Mouse (Mus musculus) midbrain, embryonic 12.5 days (tissue): ENCODE data around the gene Evx2. TPM values are rescaled to one million over a fixed set of nuclear protein-coding genes. Genes with fewer than 3 reads are reported as not detected.

ENCODE experiments used
- ATAC-seq: fragments of 200-750 bp; cut with Nextera tagmentation; 2 replicates; pipeline ENCODE4 v1.8.0; 2017; ENCODE audit warnings: low read depth, moderate TSS enrichment, moderate library complexity; ENCODE audit not compliant: low FRiP score
- H3K27ac ChIP-seq: fragments of 300-500 bp; sonication (generic); replicated peaks from 2 replicates; pipeline ENCODE4 v1.5.1; 2016; ENCODE audit warnings: mild to moderate bottlenecking
- H3K27me3 ChIP-seq: fragments of 300-500 bp; sonication (generic); 2 replicates; pipeline ENCODE4 v1.6.1; 2016; ENCODE audit warnings: mild to moderate bottlenecking
- H3K36me3 ChIP-seq: fragments of 300-500 bp; sonication (generic); 2 replicates; pipeline ENCODE4 v1.6.1; 2016
- H3K4me1 ChIP-seq: fragments of 300-500 bp; sonication (generic); 2 replicates; pipeline ENCODE4 v1.6.1; 2016
- H3K4me2 ChIP-seq: fragments of 300-500 bp; sonication (generic); replicated peaks from 2 replicates; pipeline ENCODE4 v1.6.1; 2016; ENCODE audit warnings: mild to moderate bottlenecking, moderate library complexity
- H3K4me3 ChIP-seq: fragments of 300-500 bp; sonication (generic); 2 replicates; pipeline ENCODE4 v1.5.1; 2016; ENCODE audit warnings: mild to moderate bottlenecking
- H3K9ac ChIP-seq: fragments of 300-500 bp; sonication (generic); replicated peaks from 2 replicates; pipeline ENCODE4 v1.6.1; 2016; ENCODE audit warnings: mild to moderate bottlenecking, moderate library complexity
- H3K9me3 ChIP-seq: fragments of 300-500 bp; sonication (generic); 2 replicates; pipeline ENCODE4 v1.6.1; 2016; ENCODE audit warnings: mild to moderate bottlenecking
- WGBS: fragments of 180-500 bp; shearing (Covaris S2); methylation state at CpG from one replicate; pipeline ENCODE4 v1.1.7; 2016; 5-methylcytosine and 5-hydroxymethylcytosine counted together
- polyA plus RNA-seq: library from polyadenylated mRNA; unstranded; fragments of >200 nt; fragmentation: Nextera tagmentation; extraction: Ambion mirVana; gene quantifications from 2 replicates; pipeline ENCODE4 v1.2.1, GENCODE M21; 2016

The Evx2 gene
- polyA plus RNA-seq, 1 experiment from 2014 or later = 1.4 TPM

GRCm38 (mm10) chr2:74692808-74693431, 33.6 kb upstream of the Evx2 start:
- no peaks in the 10 kb centered on the region for H3K36me3 ChIP-seq
- H3K27me3 ChIP-seq = peaks cover 93% of the 10 kb centered on the region
- H3K4me2 ChIP-seq = no peak overlapping the region
- no peak overlapping the region for H3K27ac ChIP-seq
- no peak overlapping the region for H3K4me3 ChIP-seq
- no peak for ATAC-seq
- under 1% methylated on average over 20 of the region's 20 CpGs for WGBS
- no peaks in the 10 kb centered on the region for H3K9me3 ChIP-seq
- H3K4me1 ChIP-seq = peaks cover 6% of the 10 kb centered on the region
- H3K9ac ChIP-seq = no peak overlapping the region

- H3K4me1 ChIP-seq = no peaks in the 10 kb centered on the region
- no peak overlapping the region for H3K4me3 ChIP-seq
- ATAC-seq = no peak
- H3K9me3 ChIP-seq = no peaks in the 10 kb centered on the region
- 5% methylated on average over 35 of the region's 35 CpGs for WGBS
- no peaks in the 10 kb centered on the region for H3K36me3 ChIP-seq
- H3K4me2 ChIP-seq = no peak overlapping the region
- no peak overlapping the region for H3K9ac ChIP-seq
- no peak overlapping the region for H3K27ac ChIP-seq
- peaks cover 93% of the 10 kb centered on the region for H3K27me3 ChIP-seq
These were observed 32.8 kb upstream of the Evx2 start for GRCm38 (mm10) chr2:74691995-74692807.

GRCm38 (mm10) chr2:74691022-74691951, 31.9 kb upstream of the Evx2 start, which contains the start of gene Hoxd10:
Gene Hoxd10 (plus strand): TSS chr2:74691924.
- Histone ChIP-seq H3K27ac (no peak within 1 kb of the TSS), H3K4me2 (0 out of 2 replicates have a peak within 1 kb of the TSS, but pooled peaks have one; percentile 6), H3K4me3 (no peak within 1 kb of the TSS), H3K9ac (no peak within 1 kb of the TSS), H3K9me3 (no peaks in the 10 kb centered on the region), H3K27me3 (peaks cover 93% of the 10 kb centered on the region), H3K36me3 (no peaks in the 10 kb centered on the region), H3K4me1 (no peaks in the 10 kb centered on the region)
- 1% methylated on average over 56 of the region's 56 CpGs for WGBS
- peak; percentile 69; the same call in 1 of the 2 replicates for ATAC-seq

DNA sequence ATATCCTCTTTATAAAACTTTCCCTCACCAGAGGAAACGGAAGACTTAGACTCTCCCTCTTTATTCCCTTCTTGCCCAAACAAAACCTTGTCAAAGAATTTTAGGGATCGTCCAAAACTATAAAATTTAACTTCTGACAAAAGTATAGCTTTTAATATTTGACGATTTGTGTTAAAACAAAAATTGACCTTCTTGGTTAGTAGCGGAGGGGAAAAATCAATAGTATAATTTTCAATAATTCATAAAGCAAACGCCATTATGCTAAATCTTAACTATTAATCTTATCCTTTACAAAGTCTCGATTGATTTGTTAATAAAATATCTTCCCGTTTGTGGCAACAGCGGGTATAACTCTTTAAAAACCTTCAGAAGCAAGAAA, 31.0 kb upstream of the Evx2 start:
- WGBS = 7% methylated on average over 8 of the region's 8 CpGs
- Histone ChIP-seq H3K4me1 (no peaks in the 10 kb centered on the region), H3K4me2 (no peak overlapping the region), H3K27me3 (peaks cover 89% of the 10 kb centered on the region), H3K9ac (no peak overlapping the region), H3K9me3 (no peaks in the 10 kb centered on the region), H3K27ac (no peak overlapping the region), H3K36me3 (no peaks in the 10 kb centered on the region), H3K4me3 (no peak overlapping the region)
- no peak for ATAC-seq

DNA sequence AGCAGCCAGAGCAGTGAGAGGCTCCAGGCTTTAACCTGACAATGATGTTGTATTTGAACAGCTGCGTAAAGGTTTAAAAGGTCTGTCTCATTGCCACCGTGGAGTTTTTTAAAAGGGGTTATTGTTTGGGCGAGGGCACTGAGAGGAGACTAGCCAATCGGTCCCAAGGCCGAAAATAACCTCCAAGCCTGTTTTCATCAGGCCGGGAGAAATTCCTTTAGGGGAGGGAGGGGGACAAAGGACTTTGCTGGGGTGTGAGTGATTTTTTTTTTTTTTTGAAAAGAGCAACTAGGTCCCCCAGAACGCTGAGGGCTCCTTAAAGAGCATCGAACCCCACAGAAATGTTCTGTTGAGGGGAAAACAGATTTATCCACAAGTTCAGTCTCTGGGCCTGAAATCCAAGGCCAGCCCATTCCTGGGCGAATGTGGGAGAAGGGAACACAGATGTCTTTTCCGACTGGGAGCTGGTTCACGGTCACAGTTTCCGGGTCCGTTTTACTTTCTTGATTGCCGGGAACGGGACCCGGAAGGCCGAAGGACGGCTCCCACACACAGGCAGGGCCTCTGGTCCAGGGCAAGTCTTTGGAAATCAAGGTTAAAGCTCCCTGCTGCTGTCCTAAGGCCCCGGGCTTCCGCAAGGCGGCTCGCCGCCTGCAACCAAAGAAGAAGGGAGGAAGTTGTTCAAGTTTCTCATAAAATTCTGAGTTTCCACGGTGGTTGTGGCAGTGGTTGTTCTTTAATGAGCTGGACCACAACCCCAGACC, 30.4 kb upstream of the Evx2 start:
- Histone ChIP-seq H3K9me3 (no peaks in the 10 kb centered on the region), H3K27me3 (peaks cover 89% of the 10 kb centered on the region), H3K36me3 (no peaks in the 10 kb centered on the region), H3K9ac (no peak overlapping the region), H3K4me2 (no peak overlapping the region), H3K4me3 (no peak overlapping the region), H3K27ac (no peak overlapping the region), H3K4me1 (no peaks in the 10 kb centered on the region)
- ATAC-seq = no peak
- under 1% methylated on average over 24 of the region's 24 CpGs for WGBS

GRCm38 (mm10) chr2:74688795-74689573, 29.6 kb upstream of the Evx2 start:
- 3% methylated on average over 12 of the region's 12 CpGs for WGBS
- Histone ChIP-seq H3K27me3 (peaks cover 89% of the 10 kb centered on the region), H3K4me3 (no peak overlapping the region), H3K4me1 (no peaks in the 10 kb centered on the region), H3K9ac (no peak overlapping the region), H3K4me2 (no peak overlapping the region), H3K9me3 (no peaks in the 10 kb centered on the region), H3K36me3 (no peaks in the 10 kb centered on the region), H3K27ac (no peak overlapping the region)
- no peak for ATAC-seq

- Histone ChIP-seq H3K27me3 (peaks cover 89% of the 10 kb centered on the region), H3K4me3 (no peak overlapping the region), H3K9ac (no peak overlapping the region)
These were observed 28.6 kb upstream of the Evx2 start for GRCm38 (mm10) chr2:74687698-74688555.

GRCm38 (mm10) chr2:74686988-74687697, 27.8 kb upstream of the Evx2 start:
- Histone ChIP-seq H3K9me3 (no peaks in the 10 kb centered on the region), H3K4me1 (peaks cover 6% of the 10 kb centered on the region), H3K27ac (no peak overlapping the region), H3K9ac (no peak overlapping the region), H3K4me2 (no peak overlapping the region), H3K27me3 (peaks cover 89% of the 10 kb centered on the region), H3K36me3 (no peaks in the 10 kb centered on the region), H3K4me3 (no peak overlapping the region)
- no peak for ATAC-seq
- WGBS = 1% methylated on average over 27 of the region's 27 CpGs

More at GRCm38 (mm10) chr2:74687698-74688555, 28.6 kb upstream of the Evx2 start:
- no peak for ATAC-seq
- WGBS = under 1% methylated on average over 31 of the region's 31 CpGs
- Histone ChIP-seq H3K9me3 (no peaks in the 10 kb centered on the region), H3K4me1 (peaks cover under 1% of the 10 kb centered on the region), H3K4me2 (no peak overlapping the region), H3K36me3 (no peaks in the 10 kb centered on the region), H3K27ac (no peak overlapping the region)

- Histone ChIP-seq H3K4me2 (no peak overlapping the region), H3K4me3 (no peak overlapping the region), H3K27me3 (peaks cover 89% of the 10 kb centered on the region), H3K9ac (no peak overlapping the region), H3K27ac (no peak overlapping the region), H3K4me1 (peaks cover 10% of the 10 kb centered on the region), H3K9me3 (no peaks in the 10 kb centered on the region), H3K36me3 (no peaks in the 10 kb centered on the region)
- no peak for ATAC-seq
- WGBS = 5% methylated on average over 17 of the region's 17 CpGs
These were observed 27.1 kb upstream of the Evx2 start for GRCm38 (mm10) chr2:74686301-74686987.
